Mouse (Mus musculus) forebrain, embryonic 10.5 days (tissue): Measurements from ENCODE around the gene Pigm. TPM values are rescaled to one million over a fixed set of nuclear protein-coding genes. Genes with fewer than 3 reads are reported as not detected.

ENCODE experiments used
- DNase-seq: peaks from one replicate; pipeline ENCODE4 v3.0.0-alpha.2; 2017; ENCODE audit warnings: low spot score; ENCODE audit errors: extremely low spot score
- H3K27ac ChIP-seq: fragments of 300-500 bp; sonication (generic); 2 replicates; pipeline ENCODE4 v1.5.1; 2016; ENCODE audit warnings: mild to moderate bottlenecking
- H3K27me3 ChIP-seq: fragments of 300-500 bp; sonication (generic); 2 replicates; pipeline ENCODE4 v1.6.1; 2016; ENCODE audit warnings: mild to moderate bottlenecking; ENCODE audit not compliant: poor library complexity, severe bottlenecking
- H3K36me3 ChIP-seq: fragments of 300-500 bp; sonication (generic); replicated peaks from 2 replicates; pipeline ENCODE4 v1.6.1; 2016; ENCODE audit warnings: mild to moderate bottlenecking, moderate library complexity
- H3K4me1 ChIP-seq: fragments of 300-500 bp; sonication (generic); 2 replicates; pipeline ENCODE4 v1.6.1; 2016
- H3K4me3 ChIP-seq: fragments of 300-500 bp; sonication (generic); 2 replicates; pipeline ENCODE4 v1.5.1; 2016; ENCODE audit warnings: mild to moderate bottlenecking, moderate library complexity
- H3K9me3 ChIP-seq: fragments of 300-500 bp; sonication (generic); 2 replicates; pipeline ENCODE4 v1.6.1; 2016; ENCODE audit warnings: mild to moderate bottlenecking, moderate library complexity
- WGBS: fragments of 180-500 bp; shearing (Covaris S2); methylation state at CpG from one replicate; pipeline ENCODE4 v1.1.7; 2016; 5-methylcytosine and 5-hydroxymethylcytosine counted together
- polyA plus RNA-seq: library from polyadenylated mRNA; unstranded; fragments of >200 nt; fragmentation: Nextera tagmentation; extraction: Ambion mirVana; gene quantifications from 2 replicates; pipeline ENCODE4 v1.2.1, GENCODE M21; 2016

Pigm gene
- polyA plus RNA-seq, 1 experiment from 2014 or later = 10.8 TPM

DNA sequence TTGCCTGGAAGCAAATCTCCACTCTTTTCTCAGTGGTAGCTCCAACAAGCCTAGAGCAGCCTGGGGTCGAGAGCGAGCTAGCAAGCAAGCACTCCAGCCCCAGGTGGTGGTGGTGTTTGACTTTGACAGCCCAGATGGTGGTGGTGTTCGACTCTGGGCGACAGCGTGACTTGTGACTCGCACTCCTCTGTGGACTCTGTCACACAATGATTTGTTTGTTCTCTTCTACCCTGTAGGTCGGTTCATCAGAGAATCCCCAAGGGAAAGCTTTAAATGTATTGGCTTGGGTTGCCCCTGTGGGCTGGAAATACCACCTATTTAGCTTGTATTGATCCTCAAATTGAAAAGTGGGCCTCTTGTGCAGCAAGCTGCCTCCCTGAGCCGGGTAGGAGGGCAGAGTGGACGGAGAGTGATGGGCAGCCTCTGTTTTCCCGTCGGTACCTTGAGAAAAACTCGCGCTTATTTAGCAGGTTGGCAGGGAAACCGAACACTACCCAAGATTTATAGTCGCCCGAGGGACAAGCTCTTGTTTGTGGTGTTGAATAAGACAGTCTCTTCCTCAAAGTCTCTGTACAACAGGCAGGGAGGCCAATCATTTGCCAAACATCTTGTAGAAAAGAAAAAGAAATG lies 29.8 kb downstream of the Pigm start:
- peaks cover 22% of the 10 kb centered on the region; the same call in 1 of the 2 replicates for H3K27me3 ChIP-seq
- no peaks in the 10 kb centered on the region for H3K9me3 ChIP-seq
- no peak overlapping the region for H3K27ac ChIP-seq
- no peak for DNase-seq
- WGBS = 62% methylated on average over 16 of the region's 16 CpGs
- peaks cover 8% of the 10 kb centered on the region; the same call in 1 of the 2 replicates for H3K4me1 ChIP-seq
- no peak overlapping the region for H3K4me3 ChIP-seq
- H3K36me3 ChIP-seq = no peaks in the 10 kb centered on the region

DNA sequence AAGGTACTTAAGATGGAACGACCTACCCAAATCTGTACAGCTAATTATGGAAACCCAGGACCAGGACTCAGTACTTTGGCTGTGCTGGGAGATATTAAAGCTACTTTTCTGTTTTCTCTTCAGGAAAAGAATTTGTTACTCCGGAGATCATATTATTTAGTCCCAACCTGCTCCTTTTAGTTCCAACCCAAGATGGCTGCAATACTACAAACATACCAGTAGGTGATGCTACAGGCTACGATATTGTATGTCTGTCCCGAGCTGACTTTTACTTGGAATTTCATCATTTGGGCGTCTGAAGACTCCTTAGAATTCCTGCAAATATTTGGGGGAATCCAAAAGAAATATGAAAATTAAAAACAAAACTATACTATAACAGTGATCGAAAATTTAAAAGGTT lies 32.6 kb downstream of the Pigm start:
- no peak overlapping the region for H3K27ac ChIP-seq
- no peak for DNase-seq
- H3K9me3 ChIP-seq = no peaks in the 10 kb centered on the region

DNA sequence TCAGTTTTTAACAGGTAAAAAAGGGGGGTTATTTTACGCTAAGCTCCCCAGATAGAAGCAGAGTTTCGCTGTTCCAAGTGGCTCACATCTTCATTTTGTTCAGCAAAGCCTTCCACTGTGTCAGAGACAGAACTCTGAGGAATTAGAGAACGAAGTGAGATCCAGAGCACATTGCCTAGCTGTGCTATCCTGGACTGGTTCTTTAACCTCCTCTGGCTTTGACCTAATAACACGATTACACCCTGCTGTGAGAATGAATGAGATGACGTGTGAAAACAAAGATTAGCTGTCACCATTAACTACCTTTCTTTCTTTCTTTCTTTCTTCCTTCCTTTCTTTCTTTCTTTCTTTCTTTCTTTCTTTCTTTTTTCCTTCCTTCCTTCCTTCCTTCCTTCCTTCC lies 33.1 kb downstream of the Pigm start:
- Histone ChIP-seq H3K4me3 (no peak overlapping the region), H3K9me3 (no peaks in the 10 kb centered on the region), H3K4me1 (peaks cover 14% of the 10 kb centered on the region), H3K27ac (no peak overlapping the region), H3K27me3 (peaks cover 22% of the 10 kb centered on the region; the same call in 1 of the 2 replicates), H3K36me3 (no peaks in the 10 kb centered on the region)
- 13% methylated on average over 5 of the region's 5 CpGs for WGBS
- no peak for DNase-seq

More for the DNA sequence above, 32.6 kb downstream of the Pigm start:
- Histone ChIP-seq H3K4me1 (peaks cover 14% of the 10 kb centered on the region), H3K4me3 (no peak overlapping the region), H3K27me3 (peaks cover 22% of the 10 kb centered on the region; the same call in 1 of the 2 replicates), H3K36me3 (no peaks in the 10 kb centered on the region)
- WGBS = 10% methylated on average over 6 of the region's 6 CpGs

DNA sequence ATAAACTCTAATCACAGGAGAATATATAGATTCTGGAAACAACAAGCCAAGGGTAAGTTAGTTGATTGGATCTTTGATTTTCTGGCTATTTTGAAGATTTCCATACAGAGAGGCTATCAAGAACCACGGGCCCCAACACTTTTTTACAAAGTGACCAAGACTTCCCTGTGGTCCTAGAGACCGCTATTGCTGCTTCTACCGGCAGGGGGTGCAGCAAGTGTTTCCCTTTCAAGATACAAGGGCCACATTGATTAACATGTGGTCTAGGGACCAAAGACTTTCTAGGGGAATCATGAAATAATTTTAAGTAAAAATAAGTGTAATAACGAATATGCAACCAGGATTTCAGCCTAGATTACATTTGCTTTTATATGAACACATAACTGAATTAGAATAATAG lies 34.5 kb downstream of the Pigm start:
- H3K9me3 ChIP-seq = no peaks in the 10 kb centered on the region
- no peaks in the 10 kb centered on the region for H3K36me3 ChIP-seq
- 4% methylated on average over 4 of the region's 4 CpGs for WGBS
- H3K4me1 ChIP-seq = peaks cover 14% of the 10 kb centered on the region
- no peak overlapping the region for H3K27ac ChIP-seq
- H3K4me3 ChIP-seq = no peak overlapping the region
- H3K27me3 ChIP-seq = peaks cover 20% of the 10 kb centered on the region; the same call in 1 of the 2 replicates
- DNase-seq = peak; percentile 42

DNA sequence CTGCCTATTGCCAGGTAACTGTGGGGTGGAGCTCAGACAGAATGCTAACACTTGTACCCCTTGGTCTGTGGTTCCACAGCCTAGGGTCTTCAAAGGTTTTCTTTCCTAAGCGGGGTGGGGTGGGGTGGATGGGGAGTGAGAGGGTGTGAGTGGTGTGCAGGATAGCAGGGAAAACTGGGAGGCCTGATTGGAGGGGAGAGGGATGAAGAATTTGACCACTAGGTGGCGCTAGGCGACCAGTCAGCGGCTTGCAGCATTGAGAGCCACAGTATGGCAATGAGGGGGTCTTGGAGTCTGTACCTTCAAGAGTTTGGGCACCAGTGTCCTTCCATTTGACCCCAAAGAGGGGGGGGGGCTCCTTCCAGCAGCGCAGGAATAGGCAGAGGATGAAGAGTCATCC lies 35.9 kb downstream of the Pigm start:
- H3K4me3 ChIP-seq = no peak overlapping the region
- WGBS = 2% methylated on average over 5 of the region's 5 CpGs

DNA sequence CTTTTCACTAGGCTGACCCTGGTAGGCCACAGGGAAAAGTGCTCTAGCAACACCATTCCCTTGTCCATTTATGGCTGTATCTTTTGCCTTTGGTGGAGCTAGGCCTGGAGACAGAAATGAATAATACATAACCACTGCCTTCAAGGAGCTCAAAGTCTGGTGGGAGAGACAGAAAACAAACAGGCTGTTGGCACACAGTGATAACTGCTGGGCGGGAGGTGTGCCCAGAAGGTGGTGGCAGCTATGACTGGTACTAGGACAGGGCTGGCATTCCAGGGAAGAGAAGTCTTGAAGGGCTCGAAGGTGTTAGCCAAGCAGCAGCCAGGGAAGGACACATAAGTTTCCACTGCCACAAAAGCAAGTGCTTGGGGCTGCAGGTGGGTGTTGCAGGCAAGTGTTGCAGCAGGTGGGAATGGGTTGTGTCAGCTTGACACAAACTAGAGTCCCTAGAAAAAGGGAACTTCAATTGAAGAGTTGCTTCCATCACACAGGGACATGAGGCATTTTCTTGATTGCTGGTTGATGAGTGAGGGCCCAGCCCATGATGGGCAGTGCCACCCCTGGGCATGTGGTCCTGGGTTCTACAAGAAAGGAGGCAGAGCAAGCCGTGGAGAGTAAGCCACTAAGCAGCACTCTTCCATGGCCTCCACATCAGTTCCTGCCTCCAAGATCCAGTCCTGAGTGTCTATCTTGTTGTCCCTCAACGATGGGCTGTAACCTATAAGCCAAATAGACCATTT lies 37.3 kb downstream of the Pigm start:
- H3K36me3 ChIP-seq = no peaks in the 10 kb centered on the region
- no peaks in the 10 kb centered on the region for H3K27me3 ChIP-seq
- H3K4me3 ChIP-seq = no peak overlapping the region
- no peak for DNase-seq
- H3K9me3 ChIP-seq = no peaks in the 10 kb centered on the region
- H3K27ac ChIP-seq = no peak overlapping the region
- peaks cover 19% of the 10 kb centered on the region for H3K4me1 ChIP-seq
- WGBS = 85% methylated on average over 4 of the region's 4 CpGs

More for the DNA sequence above, 35.9 kb downstream of the Pigm start:
- Histone ChIP-seq H3K36me3 (no peaks in the 10 kb centered on the region), H3K4me1 (peaks cover 9% of the 10 kb centered on the region), H3K9me3 (no peaks in the 10 kb centered on the region), H3K27me3 (0 out of 2 replicates have a peak, but pooled peaks cover 8% of the 10 kb centered on the region), H3K27ac (no peak overlapping the region)
- DNase-seq = peak; percentile 82

DNA sequence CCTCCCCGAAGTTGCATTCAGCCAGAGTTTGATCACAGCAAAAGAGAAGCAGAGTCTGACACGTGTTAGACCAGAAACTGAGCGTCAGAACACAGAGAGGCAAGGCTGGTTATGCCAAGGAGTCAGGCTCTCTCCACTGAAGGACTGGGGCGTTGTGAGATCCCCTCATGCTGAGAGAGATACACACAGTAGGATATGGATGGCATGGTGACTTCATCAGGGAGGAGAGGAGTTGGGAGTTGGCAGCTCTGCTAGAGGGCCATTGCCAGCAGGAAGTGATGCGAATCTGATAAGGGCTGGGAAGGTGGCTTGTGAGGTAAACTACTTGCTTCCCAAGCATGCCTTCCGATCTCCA lies 37.9 kb downstream of the Pigm start:
- H3K36me3 ChIP-seq = no peaks in the 10 kb centered on the region
- peaks cover 19% of the 10 kb centered on the region for H3K4me1 ChIP-seq
- no peaks in the 10 kb centered on the region for H3K27me3 ChIP-seq
- no peak for DNase-seq
- no peaks in the 10 kb centered on the region for H3K9me3 ChIP-seq
- 81% methylated on average over 6 of the region's 6 CpGs for WGBS
- H3K4me3 ChIP-seq = no peak overlapping the region
- no peak overlapping the region for H3K27ac ChIP-seq

DNA sequence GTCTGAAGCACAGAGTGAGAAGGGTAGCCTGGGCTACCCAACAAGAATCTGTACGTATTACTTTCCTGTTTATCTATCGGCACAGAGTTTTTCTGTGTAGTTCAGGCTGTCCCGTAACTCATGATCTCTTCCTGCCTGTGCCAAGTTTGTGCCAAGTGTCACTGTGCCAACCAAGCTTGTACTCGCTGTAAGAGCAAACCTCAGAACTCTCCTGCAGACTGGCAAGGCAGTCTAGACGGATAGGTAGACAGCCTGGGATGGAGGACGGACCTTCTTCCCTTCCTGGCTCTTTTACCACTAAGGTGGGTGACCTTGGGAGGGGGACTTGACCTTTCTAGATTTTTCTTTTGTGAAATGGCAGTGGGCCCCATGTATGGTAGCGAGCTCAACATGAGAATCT lies 38.7 kb downstream of the Pigm start:
- no peaks in the 10 kb centered on the region for H3K27me3 ChIP-seq
- no peak overlapping the region for H3K27ac ChIP-seq
- no peak overlapping the region for H3K4me3 ChIP-seq
- H3K36me3 ChIP-seq = no peaks in the 10 kb centered on the region
- DNase-seq = no peak
- 87% methylated on average over 7 of the region's 7 CpGs for WGBS
- no peaks in the 10 kb centered on the region for H3K9me3 ChIP-seq
- H3K4me1 ChIP-seq = peaks cover 16% of the 10 kb centered on the region

DNA sequence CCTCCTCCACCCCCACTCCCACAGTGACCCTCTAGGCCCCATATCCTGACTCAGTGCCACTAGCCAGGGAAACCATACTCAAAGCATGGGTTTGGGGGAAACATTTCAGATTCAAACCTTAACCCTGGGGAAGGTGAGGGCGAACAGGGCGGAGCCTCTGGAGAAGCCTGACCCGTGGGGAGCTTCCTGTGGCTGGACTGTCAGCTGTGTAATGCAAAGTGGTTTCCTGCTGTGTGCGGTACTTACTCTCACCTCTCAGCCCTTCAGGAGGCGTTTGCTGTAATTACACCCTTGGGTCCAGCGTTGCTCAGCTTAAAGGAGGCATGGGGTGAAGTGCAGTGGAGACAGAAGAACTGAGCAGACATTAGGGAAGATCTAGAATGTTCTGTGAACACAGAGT lies 41.8 kb downstream of the Pigm start:
- Histone ChIP-seq H3K4me3 (no peak overlapping the region), H3K27me3 (no peaks in the 10 kb centered on the region), H3K36me3 (no peaks in the 10 kb centered on the region), H3K9me3 (no peaks in the 10 kb centered on the region), H3K27ac (no peak overlapping the region), H3K4me1 (peaks cover 10% of the 10 kb centered on the region)
- DNase-seq = no peak
- WGBS = 17% methylated on average over 6 of the region's 6 CpGs

DNA sequence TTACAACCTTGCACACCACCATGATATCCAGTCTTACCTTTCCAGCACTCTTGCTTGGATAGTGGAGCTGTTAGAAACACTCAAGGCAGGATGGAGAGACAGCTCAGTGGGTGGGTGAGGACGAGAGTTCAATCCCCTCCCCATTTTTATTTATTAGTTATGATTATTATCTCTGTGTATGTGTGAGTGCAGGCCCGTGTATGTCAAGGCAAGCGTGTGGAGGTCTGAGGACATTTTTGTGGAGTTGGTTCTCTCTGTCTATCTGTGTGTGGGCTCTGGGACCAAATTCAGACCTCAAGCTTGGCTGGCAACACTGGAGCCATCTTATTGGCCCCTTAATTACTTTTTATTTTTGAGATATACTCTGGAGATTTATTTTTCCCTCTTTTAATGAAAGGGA lies 42.3 kb downstream of the Pigm start:
- no peak for DNase-seq
- Histone ChIP-seq H3K27ac (no peak overlapping the region), H3K36me3 (no peaks in the 10 kb centered on the region), H3K4me3 (no peak overlapping the region), H3K4me1 (peaks cover 10% of the 10 kb centered on the region), H3K9me3 (no peaks in the 10 kb centered on the region), H3K27me3 (no peaks in the 10 kb centered on the region)
- WGBS = 74% methylated on average over 3 of the region's 3 CpGs

DNA sequence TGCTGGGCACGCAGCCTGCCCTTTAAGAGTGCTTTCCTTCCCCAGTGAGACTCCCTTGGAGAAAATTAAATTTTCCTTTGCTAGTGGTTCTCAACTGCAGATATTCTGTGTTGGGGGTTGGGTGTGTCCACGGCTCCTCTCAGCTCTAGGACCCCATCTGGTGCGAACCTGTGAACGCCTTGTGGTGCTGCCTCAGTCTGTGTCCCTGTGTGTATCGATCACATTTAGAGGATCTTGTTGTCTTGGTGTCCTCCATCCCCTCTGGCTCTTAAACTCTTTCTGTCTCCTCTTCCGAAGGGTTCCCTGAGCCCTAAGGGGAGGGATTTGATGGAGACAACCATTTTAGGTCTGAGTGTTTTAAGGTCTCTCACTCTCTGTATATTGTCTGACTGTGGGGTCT lies 43.8 kb downstream of the Pigm start:
- peaks cover 10% of the 10 kb centered on the region for H3K4me1 ChIP-seq

DNA sequence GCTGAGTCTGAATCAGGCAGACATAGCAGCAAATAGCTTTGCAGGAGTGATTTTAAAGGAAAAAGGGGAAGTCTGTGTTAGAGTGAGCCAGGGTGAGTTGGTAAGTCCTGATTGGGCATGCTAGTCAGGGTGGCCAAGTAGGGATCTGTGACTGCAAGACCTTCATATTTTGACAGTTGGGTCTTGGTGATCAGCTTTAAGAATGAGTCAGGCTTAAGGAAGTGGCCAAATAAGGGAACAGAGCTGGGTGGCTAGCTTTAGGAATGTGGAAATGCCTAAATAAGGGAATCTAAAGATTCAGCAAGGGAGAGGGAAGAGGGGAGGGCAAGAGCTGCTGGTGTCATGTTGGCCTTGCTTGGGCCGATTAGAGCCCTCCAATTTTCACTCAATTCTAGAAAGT lies 47.0 kb downstream of the Pigm start:
- Histone ChIP-seq H3K9me3 (no peaks in the 10 kb centered on the region), H3K27ac (no peak overlapping the region), H3K27me3 (no peaks in the 10 kb centered on the region), H3K36me3 (no peaks in the 10 kb centered on the region), H3K4me3 (no peak overlapping the region), H3K4me1 (peaks cover 2% of the 10 kb centered on the region; the same call in 1 of the 2 replicates)
- no peak for DNase-seq
- 67% methylated on average over 1 of the region's 1 CpGs for WGBS

More for the DNA sequence above, 43.8 kb downstream of the Pigm start:
- no peak for DNase-seq
- Histone ChIP-seq H3K4me3 (no peak overlapping the region), H3K27ac (no peak overlapping the region), H3K27me3 (no peaks in the 10 kb centered on the region), H3K36me3 (no peaks in the 10 kb centered on the region), H3K9me3 (no peaks in the 10 kb centered on the region)
- 90% methylated on average over 6 of the region's 6 CpGs for WGBS

DNA sequence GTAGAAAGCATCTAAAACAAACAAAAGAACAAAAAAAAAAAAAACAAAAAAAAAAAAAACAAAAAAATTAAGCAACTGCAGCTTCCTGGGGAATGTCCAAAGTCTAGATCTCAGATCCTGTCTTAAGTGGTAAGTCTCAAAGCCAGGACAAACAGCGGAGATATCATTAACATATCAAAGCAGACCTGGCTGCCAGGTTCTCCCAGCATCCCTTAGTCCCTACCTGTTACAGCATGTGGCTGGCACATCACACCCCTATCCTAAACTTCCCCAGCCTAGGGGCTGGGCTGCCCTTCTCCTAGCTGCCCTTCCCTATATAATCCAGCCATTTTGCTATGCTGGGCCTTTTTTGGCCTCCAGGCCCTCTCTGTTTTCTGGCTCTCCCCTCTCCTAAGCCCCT lies 50.1 kb downstream of the Pigm start:
- no peaks in the 10 kb centered on the region for H3K9me3 ChIP-seq
- no peak overlapping the region for H3K4me3 ChIP-seq
- no peak overlapping the region for H3K27ac ChIP-seq
- WGBS = 41% methylated on average over 1 of the region's 1 CpGs
- no peaks in the 10 kb centered on the region for H3K4me1 ChIP-seq
- no peaks in the 10 kb centered on the region for H3K27me3 ChIP-seq
- no peak for DNase-seq
- H3K36me3 ChIP-seq = no peaks in the 10 kb centered on the region
